ENCODE assay signal across 8 mouse cellular contexts in the genomic region with DNA sequence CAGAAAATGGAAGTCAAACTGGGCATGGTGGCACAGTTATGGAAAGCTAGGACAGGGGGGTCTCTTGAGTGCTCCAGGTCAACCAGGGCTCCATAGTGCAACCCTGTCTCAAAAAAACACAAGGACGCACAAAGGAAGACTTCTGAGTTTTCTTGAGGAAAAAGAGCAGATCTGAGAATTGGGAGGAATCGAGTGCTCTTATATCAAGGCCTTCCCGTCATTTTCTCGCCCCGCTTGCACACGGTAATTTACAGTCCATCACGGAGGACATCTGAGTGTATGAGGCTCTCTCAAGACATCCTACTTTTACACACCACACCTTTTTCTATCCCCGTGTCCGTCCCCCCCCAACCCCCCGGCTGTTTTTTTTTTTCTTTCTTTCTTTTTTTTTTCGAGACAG. TPM values are rescaled to one million over a fixed set of nuclear protein-coding genes. Genes with fewer than 3 reads are reported as not detected.
DNase-seq lines count a peak whose midpoint lies in the region; ATAC-seq lines count a peak whose summit lies in the region.

No protein-coding gene starts in this region.

- H3K4me3 ChIP-seq in erythroblast, embryonic 14.5 days (replicated peaks), result peak overlapping the region; percentile 90
- H3K4me3 ChIP-seq in embryonic facial prominence, embryonic 14.5 days (ENCODE audit: low read depth, low read length), result peak overlapping the region; percentile 84
- peak overlapping the region; percentile 96 for H3K4me3 ChIP-seq in liver, embryonic 12.5 days

- peak overlapping the region; percentile 96; the same call in 1 of the 2 replicates for H3K27ac ChIP-seq in embryonic facial prominence, embryonic 14.5 days (replicated peaks; ENCODE audit: low read depth, low read length)
- peak overlapping the region; percentile 96 for H3K27ac ChIP-seq in liver, embryonic 12.5 days

- H3K27me3 ChIP-seq in erythroblast, embryonic 14.5 days (ENCODE audit: control insufficient read depth), result peaks cover 6% of the 10 kb centered on the region
- H3K27me3 ChIP-seq in embryonic facial prominence, embryonic 14.5 days (replicated peaks; ENCODE audit: control insufficient read depth, insufficient read depth, low read length), result no peaks in the 10 kb centered on the region
- H3K27me3 ChIP-seq in liver, embryonic 12.5 days (replicated peaks), result peaks cover 7% of the 10 kb centered on the region

- no peaks in the 10 kb centered on the region for H3K9me3 ChIP-seq in erythroblast, embryonic 14.5 days (ENCODE audit: control insufficient read depth, low read length)
- no peaks in the 10 kb centered on the region for H3K9me3 ChIP-seq in embryonic facial prominence, embryonic 14.5 days (ENCODE audit: control insufficient read depth, low read length)
- H3K9me3 ChIP-seq in liver, embryonic 12.5 days (replicated peaks), result no peaks in the 10 kb centered on the region

- H3K9ac ChIP-seq in embryonic facial prominence, embryonic 14.5 days (ENCODE audit: low read depth, low read length), result peak overlapping the region; percentile 97
- peak overlapping the region; percentile 98 for H3K9ac ChIP-seq in liver, embryonic 12.5 days

- H3K4me1 ChIP-seq in erythroblast, embryonic 14.5 days (ENCODE audit: control insufficient read depth), result peaks cover 47% of the 10 kb centered on the region
- H3K4me1 ChIP-seq in embryonic facial prominence, embryonic 14.5 days (ENCODE audit: control insufficient read depth, insufficient read depth, low read length), result peaks cover 12% of the 10 kb centered on the region
- peaks cover 55% of the 10 kb centered on the region for H3K4me1 ChIP-seq in liver, embryonic 12.5 days

- DNase-seq in 416B (ENCODE audit: low read depth), result peak; percentile 57
- no peak for DNase-seq in embryonic facial prominence, embryonic 14.5 days (ENCODE audit: low spot score)
- no peak for DNase-seq in frontal cortex, postnatal 25 days (ENCODE audit: low spot score in 2 of 2)
- DNase-seq in gastrocnemius, postnatal 25 days, result no peak
- no peak for DNase-seq in right cerebral cortex, adult 18-20 months

- WGBS in embryonic facial prominence, embryonic 14.5 days, result 72% methylated on average over 11 of the region's 11 CpGs
- WGBS in liver, embryonic 12.5 days (ENCODE audit: insufficient replicate concordance), result 23% methylated on average over 11 of the region's 11 CpGs

- H3K36me3 ChIP-seq in erythroblast, embryonic 14.5 days (ENCODE audit: control insufficient read depth), result peaks cover 28% of the 10 kb centered on the region
- peaks cover 21% of the 10 kb centered on the region; the same call in 1 of the 2 replicates for H3K36me3 ChIP-seq in embryonic facial prominence, embryonic 14.5 days (ENCODE audit: control insufficient read depth, insufficient read depth, low read length)
- peaks cover 23% of the 10 kb centered on the region for H3K36me3 ChIP-seq in liver, embryonic 12.5 days

- no peak for ATAC-seq in erythroblast, adult 5-6 weeks (replicated peaks; ENCODE audit: low FRiP score, poor library complexity, severe bottlenecking)
- ATAC-seq in embryonic facial prominence, embryonic 14.5 days (ENCODE audit: low read depth), result no peak
- ATAC-seq in liver, embryonic 12.5 days, result no peak

- H3K4me2 ChIP-seq in embryonic facial prominence, embryonic 14.5 days (ENCODE audit: low read depth, low read length), result peak overlapping the region; percentile 86
- peak overlapping the region; percentile 77 for H3K4me2 ChIP-seq in liver, embryonic 12.5 days

RNA-seq across cellular contexts. Expression of gene Tmco1, which starts 0.5 kb away (rescaled TPM):
- 2.5 and 2.8 TPM in 2 replicates for polyA plus RNA-seq in erythroblast, embryonic 14.5 days (2012)
- 44.7 and 70.1 TPM in 2 replicates for total RNA-seq in erythroblast, adult 5-6 weeks (2015; ENCODE audit: low replicate concordance)
- total RNA-seq in erythroblast, adult 5-6 weeks (2017; ENCODE audit: low replicate concordance), result 49.7 and 61.5 TPM in 2 replicates
- 80.6 and 90.0 TPM in 2 replicates for polyA plus RNA-seq in embryonic facial prominence, embryonic 14.5 days (2014; fragmentation: Nextera tagmentation; extraction: Ambion mirVana)
- polyA plus RNA-seq in liver, embryonic 12.5 days (2016; fragmentation: Nextera tagmentation; extraction: Ambion mirVana), result 70.7 and 74.2 TPM in 2 replicates
- total RNA-seq in gastrocnemius, postnatal 25 days (2021), result 10 to 100 TPM; 32.6 to 41.3 TPM

RNA-seq across cellular contexts. Expression of gene Uck2, which starts 22.6 kb away (rescaled TPM):
- polyA plus RNA-seq in erythroblast, embryonic 14.5 days (2012), result 7.2 and 7.4 TPM in 2 replicates
- total RNA-seq in erythroblast, adult 5-6 weeks (2015; ENCODE audit: low replicate concordance), result 74.2 and 79.4 TPM in 2 replicates
- total RNA-seq in erythroblast, adult 5-6 weeks (2017; ENCODE audit: low replicate concordance), result 9.5 and 26.7 TPM in 2 replicates
- polyA plus RNA-seq in embryonic facial prominence, embryonic 14.5 days (2014; fragmentation: Nextera tagmentation; extraction: Ambion mirVana), result 54.8 and 56.2 TPM in 2 replicates
- polyA plus RNA-seq in liver, embryonic 12.5 days (2016; fragmentation: Nextera tagmentation; extraction: Ambion mirVana), result 102 and 103 TPM in 2 replicates
- total RNA-seq in gastrocnemius, postnatal 25 days (2021), result 10 to 100 TPM; 16.9 to 29.3 TPM

RNA-seq across cellular contexts. Expression of gene Aldh9a1, which starts 42.1 kb away (rescaled TPM):
- polyA plus RNA-seq in erythroblast, embryonic 14.5 days (2012), result 2.2 and 2.6 TPM in 2 replicates
- 4.6 and 9.2 TPM in 2 replicates for total RNA-seq in erythroblast, adult 5-6 weeks (2015; ENCODE audit: low replicate concordance)
- total RNA-seq in erythroblast, adult 5-6 weeks (2017; ENCODE audit: low replicate concordance), result 11.1 and 11.6 TPM in 2 replicates
- 40.7 and 48.6 TPM in 2 replicates for polyA plus RNA-seq in embryonic facial prominence, embryonic 14.5 days (2014; fragmentation: Nextera tagmentation; extraction: Ambion mirVana)
- polyA plus RNA-seq in liver, embryonic 12.5 days (2016; fragmentation: Nextera tagmentation; extraction: Ambion mirVana), result 94.4 and 99.5 TPM in 2 replicates
- total RNA-seq in gastrocnemius, postnatal 25 days (2021), result 1 to 10 TPM; 2.4 to 2.8 TPM

Comparison
In these comparisons a context has a peak if more than half of its experiments do, and no peak if none do; other contexts are left out.
1. RNA of gene Tmco1, which starts 0.5 kb away (polyA plus RNA-seq): 80.6 to 90.0 TPM in embryonic facial prominence, embryonic 14.5 days and 70.7 to 74.2 TPM in liver, embryonic 12.5 days; 2.5 to 2.8 TPM in erythroblast, embryonic 14.5 days; every median in the first group is over 10 times any median in the second.
2. RNA of gene Aldh9a1, which starts 42.1 kb away (polyA plus RNA-seq): 94.4 to 99.5 TPM in liver, embryonic 12.5 days and 40.7 to 48.6 TPM in embryonic facial prominence, embryonic 14.5 days; 2.2 to 2.6 TPM in erythroblast, embryonic 14.5 days; every median in the first group is over 10 times any median in the second.
3. Peak in every context shown above with its lines, with median percentiles within 50 percentile points of each other: H3K4me3 ChIP-seq.